In the genomic region with DNA sequence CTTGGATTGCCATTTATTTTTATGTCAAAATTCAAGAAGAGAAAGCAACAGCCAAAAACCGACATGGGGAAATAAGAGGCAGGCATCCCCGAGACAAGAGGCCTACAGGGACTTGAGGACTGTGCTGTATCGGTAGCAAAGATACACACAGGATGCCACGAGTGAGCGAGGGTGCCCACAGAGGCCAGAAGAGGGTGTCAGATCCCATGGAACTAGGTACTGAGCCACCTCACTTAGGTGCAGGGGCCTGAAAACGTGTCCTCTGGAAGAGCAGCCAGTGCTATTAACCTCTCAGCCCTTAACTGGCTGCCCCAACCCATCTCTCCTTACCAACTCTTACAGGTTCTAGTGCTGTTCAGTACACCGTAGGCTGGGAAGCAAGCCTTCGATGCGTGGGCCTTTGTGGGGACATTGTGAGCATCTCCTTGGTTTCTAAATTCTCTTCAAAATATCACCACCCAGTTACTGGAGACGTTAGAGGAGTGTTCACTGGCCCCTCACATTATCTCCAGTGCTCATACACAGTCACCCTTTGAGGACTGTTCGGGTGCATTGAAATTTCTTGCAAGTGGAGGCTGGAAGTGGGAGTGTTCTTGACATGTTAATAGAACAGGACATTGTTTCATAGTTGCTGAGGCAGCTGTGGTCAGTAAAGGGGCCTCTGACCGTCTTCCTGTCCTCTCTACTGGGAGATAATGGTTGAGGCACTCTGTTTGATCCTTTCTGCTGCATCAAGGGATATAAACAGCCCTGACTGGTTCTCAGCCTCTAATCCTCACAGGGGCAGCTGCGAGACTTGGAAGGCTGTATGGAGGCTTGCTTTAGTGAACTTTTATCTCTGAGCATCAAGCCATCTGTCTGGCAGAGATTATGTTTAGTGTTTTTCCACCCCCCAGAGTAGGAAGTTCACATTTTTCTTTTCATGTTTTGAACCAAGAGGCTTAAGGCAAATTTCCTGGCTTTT, we compare ENCODE assay signal across 8 mouse cellular contexts. TPM values are rescaled to one million over a fixed set of nuclear protein-coding genes. Genes with fewer than 3 reads are reported as not detected.
DNase-seq lines count a peak whose midpoint lies in the region; ATAC-seq lines count a peak whose summit lies in the region.

No protein-coding gene starts in this region.

- WGBS in hindbrain, embryonic 10.5 days = 74% methylated on average over 13 of the region's 13 CpGs
- WGBS in hindbrain, embryonic 12.5 days = 71% methylated on average over 13 of the region's 13 CpGs
- WGBS in hindbrain, embryonic 15.5 days = 63% methylated on average over 13 of the region's 13 CpGs
- WGBS in midbrain, embryonic 14.5 days = 50% methylated on average over 13 of the region's 13 CpGs

- peak overlapping the region; percentile 35; the same call in 1 of the 2 replicates for H3K27ac ChIP-seq in hindbrain, embryonic 10.5 days
- no peak overlapping the region for H3K27ac ChIP-seq in hindbrain, embryonic 12.5 days
- H3K27ac ChIP-seq in hindbrain, embryonic 15.5 days (replicated peaks) = peak overlapping the region; percentile 28
- H3K27ac ChIP-seq in midbrain, embryonic 14.5 days (replicated peaks; ENCODE audit: low read depth, low read length) = peak overlapping the region; percentile 72

- H3K9ac ChIP-seq in hindbrain, embryonic 12.5 days = no peak overlapping the region
- H3K9ac ChIP-seq in hindbrain, embryonic 15.5 days = no peak overlapping the region
- H3K9ac ChIP-seq in midbrain, embryonic 14.5 days (replicated peaks; ENCODE audit: low read length) = no peak overlapping the region

- peaks cover 97% of the 10 kb centered on the region for H3K36me3 ChIP-seq in hindbrain, embryonic 10.5 days
- H3K36me3 ChIP-seq in hindbrain, embryonic 12.5 days = peaks cover 85% of the 10 kb centered on the region
- peaks cover 36% of the 10 kb centered on the region for H3K36me3 ChIP-seq in hindbrain, embryonic 15.5 days
- peaks cover 85% of the 10 kb centered on the region for H3K36me3 ChIP-seq in midbrain, embryonic 14.5 days (ENCODE audit: control insufficient read depth, insufficient read depth, low read length)

- H3K9me3 ChIP-seq in hindbrain, embryonic 10.5 days = no peaks in the 10 kb centered on the region
- no peaks in the 10 kb centered on the region for H3K9me3 ChIP-seq in hindbrain, embryonic 12.5 days (replicated peaks)
- H3K9me3 ChIP-seq in hindbrain, embryonic 15.5 days = no peaks in the 10 kb centered on the region
- H3K9me3 ChIP-seq in midbrain, embryonic 14.5 days (ENCODE audit: control insufficient read depth, low read length) = no peaks in the 10 kb centered on the region

- DNase-seq in hindbrain, embryonic 10.5 days (ENCODE audit: low spot score) = no peak
- no peak for DNase-seq in midbrain, embryonic 14.5 days
- DNase-seq in T-cell, adult 2 months (ENCODE audit: low spot score) = no peak
- DNase-seq in adrenal gland, postnatal 4 days (ENCODE audit: low spot score in 2 of 2) = no peak
- no peak for DNase-seq in right cerebral cortex, postnatal 4 days

- peaks cover 9% of the 10 kb centered on the region for H3K4me1 ChIP-seq in hindbrain, embryonic 10.5 days (replicated peaks)
- H3K4me1 ChIP-seq in hindbrain, embryonic 12.5 days = peaks cover 12% of the 10 kb centered on the region
- H3K4me1 ChIP-seq in hindbrain, embryonic 15.5 days (replicated peaks) = peaks cover 9% of the 10 kb centered on the region; the same call in 1 of the 2 replicates
- H3K4me1 ChIP-seq in midbrain, embryonic 14.5 days (ENCODE audit: control insufficient read depth, insufficient read depth, low read length) = peaks cover 9% of the 10 kb centered on the region

- no peak for ATAC-seq in hindbrain, embryonic 12.5 days (ENCODE audit: low FRiP score)
- peak; percentile 74 for ATAC-seq in common myeloid progenitor, adult 5-6 weeks (replicated peaks; ENCODE audit: low read depth, poor library complexity, severe bottlenecking)
- ATAC-seq in hindbrain, embryonic 15.5 days (ENCODE audit: low FRiP score, low read depth) = no peak
- no peak for ATAC-seq in midbrain, embryonic 14.5 days (ENCODE audit: low FRiP score, low TSS enrichment)

- H3K4me3 ChIP-seq in hindbrain, embryonic 10.5 days = no peak overlapping the region
- no peak overlapping the region for H3K4me3 ChIP-seq in hindbrain, embryonic 12.5 days
- H3K4me3 ChIP-seq in hindbrain, embryonic 15.5 days = no peak overlapping the region
- H3K4me3 ChIP-seq in midbrain, embryonic 14.5 days (replicated peaks; ENCODE audit: low read depth, low read length) = no peak overlapping the region

- no peaks in the 10 kb centered on the region for H3K27me3 ChIP-seq in hindbrain, embryonic 10.5 days (ENCODE audit: insufficient read depth, poor library complexity, severe bottlenecking)
- H3K27me3 ChIP-seq in hindbrain, embryonic 12.5 days = no peaks in the 10 kb centered on the region
- no peaks in the 10 kb centered on the region for H3K27me3 ChIP-seq in hindbrain, embryonic 15.5 days
- H3K27me3 ChIP-seq in midbrain, embryonic 14.5 days (ENCODE audit: control insufficient read depth, insufficient read depth, low read length) = no peaks in the 10 kb centered on the region

- H3K4me2 ChIP-seq in hindbrain, embryonic 12.5 days (replicated peaks) = no peak overlapping the region
- H3K4me2 ChIP-seq in hindbrain, embryonic 15.5 days = no peak overlapping the region
- H3K4me2 ChIP-seq in midbrain, embryonic 14.5 days (ENCODE audit: low read length) = no peak overlapping the region

RNA-seq across cellular contexts. Expression of a gene that starts 21.6 kb away (rescaled TPM):
- 86.4 and 93.6 TPM in 2 replicates for polyA plus RNA-seq in hindbrain, embryonic 10.5 days (2016; fragmentation: Nextera tagmentation; extraction: Ambion mirVana)
- polyA plus RNA-seq in hindbrain, embryonic 12.5 days (2016; fragmentation: Nextera tagmentation; extraction: Ambion mirVana) = 90.3 and 92.0 TPM in 2 replicates
- 7.3 and 9.6 TPM in 2 replicates for total RNA-seq in common myeloid progenitor, adult 5-6 weeks (2017)
- 24.0 and 31.0 TPM in 2 replicates for polyA plus RNA-seq in hindbrain, embryonic 15.5 days (2015; fragmentation: Nextera tagmentation; extraction: Ambion mirVana)
- polyA plus RNA-seq in midbrain, embryonic 14.5 days (2014; fragmentation: Nextera tagmentation; extraction: Ambion mirVana) = 32.5 and 53.9 TPM in 2 replicates
- total RNA-seq in adrenal gland, postnatal 4 days (2021) = 10 to 100 TPM; 27.1 to 29.9 TPM
